ENCODE assay signal across 8 mouse cellular contexts in genomic region chrX:36456031-36456430, GRCm38 (mm10). TPM values are rescaled to one million over a fixed set of nuclear protein-coding genes. Genes with fewer than 3 reads are reported as not detected.
DNase-seq lines count a peak whose midpoint lies in the region; ATAC-seq lines count a peak whose summit lies in the region.
"Had no signal": no experiment of that assay in that cellular context is flagged by ENCODE, and none has a peak within 500 bp of the region (broad histone marks: within the 10 kb centered on the region; RNA-seq: fewer than 3 reads in every experiment).

No protein-coding gene starts in this region.

- 36% methylated on average over 1 of the region's 1 CpGs for whole genome bisulfite sequencing in hindbrain, embryonic 11.5 days
- 47% methylated on average over 1 of the region's 1 CpGs for WGBS in hindbrain, embryonic 16.5 days
- 11% methylated on average over 1 of the region's 1 CpGs for WGBS in limb, embryonic 11.5 days

- no peak overlapping the region for H3K4me2 ChIP-seq in hindbrain, embryonic 11.5 days (replicated peaks; ENCODE audit: low read depth, low read length)
- H3K4me2 ChIP-seq in hindbrain, embryonic 16.5 days (ENCODE audit: low read length), result no peak overlapping the region
- no peak overlapping the region for H3K4me2 ChIP-seq in limb, embryonic 11.5 days (ENCODE audit: low read depth, severe bottlenecking)
- H3K4me2 ChIP-seq: midbrain, embryonic 12.5 days had no signal

- H3K36me3 ChIP-seq in hindbrain, embryonic 11.5 days (ENCODE audit: control insufficient read depth, insufficient read depth, low read length), result no peaks in the 10 kb centered on the region
- H3K36me3 ChIP-seq in hindbrain, embryonic 16.5 days (ENCODE audit: control insufficient read depth, insufficient read depth, low read length), result no peaks in the 10 kb centered on the region
- H3K36me3 ChIP-seq in limb, embryonic 11.5 days (ENCODE audit: control insufficient read depth, insufficient read depth, low read length), result no peaks in the 10 kb centered on the region
- H3K36me3 ChIP-seq: midbrain, embryonic 12.5 days had no signal

- no peak overlapping the region for H3K4me3 ChIP-seq in hindbrain, embryonic 11.5 days (ENCODE audit: low read depth, low read length)
- no peak overlapping the region for H3K4me3 ChIP-seq in hindbrain, embryonic 16.5 days (ENCODE audit: low read length)
- H3K4me3 ChIP-seq in limb, embryonic 11.5 days (ENCODE audit: low read depth, low read length), result no peak overlapping the region
- H3K4me3 ChIP-seq: midbrain, embryonic 12.5 days had no signal

- H3K27me3 ChIP-seq in hindbrain, embryonic 11.5 days (ENCODE audit: control insufficient read depth, insufficient read depth, low read length), result no peaks in the 10 kb centered on the region
- H3K27me3 ChIP-seq in hindbrain, embryonic 16.5 days (replicated peaks; ENCODE audit: control insufficient read depth, insufficient read depth, low read length), result no peaks in the 10 kb centered on the region
- no peaks in the 10 kb centered on the region for H3K27me3 ChIP-seq in limb, embryonic 11.5 days (ENCODE audit: control insufficient read depth, insufficient read depth, low read length)
- H3K27me3 ChIP-seq: midbrain, embryonic 12.5 days had no signal

- no peak for ATAC-seq in hindbrain, embryonic 11.5 days (ENCODE audit: low FRiP score)
- ATAC-seq in hindbrain, embryonic 16.5 days, result no peak
- ATAC-seq in limb, embryonic 11.5 days (ENCODE audit: insufficient number of reproducible peaks, low FRiP score, low TSS enrichment, low read depth), result no peak

- H3K27ac ChIP-seq in hindbrain, embryonic 11.5 days (ENCODE audit: low read depth, low read length), result no peak overlapping the region
- no peak overlapping the region for H3K27ac ChIP-seq in hindbrain, embryonic 16.5 days (ENCODE audit: low read depth, low read length)
- H3K27ac ChIP-seq in limb, embryonic 11.5 days (replicated peaks; ENCODE audit: low read depth, low read length), result no peak overlapping the region
- H3K27ac ChIP-seq: midbrain, embryonic 12.5 days had no signal

- no peak overlapping the region for H3K9ac ChIP-seq in hindbrain, embryonic 11.5 days (ENCODE audit: low read depth, low read length)
- H3K9ac ChIP-seq in hindbrain, embryonic 16.5 days (ENCODE audit: low read depth, low read length), result no peak overlapping the region
- no peak overlapping the region for H3K9ac ChIP-seq in limb, embryonic 11.5 days (ENCODE audit: low read length)
- H3K9ac ChIP-seq: midbrain, embryonic 12.5 days had no signal

- peak; percentile 58 for DNase-seq in hindbrain, embryonic 11.5 days (ENCODE audit: low spot score)
- DNase-seq in urinary bladder, postnatal 14 days (ENCODE audit: low spot score), result peak; percentile 34
- DNase-seq in urinary bladder, adult 2 months (ENCODE audit: low spot score), result no peak
- DNase-seq in brain, adult 2 months (ENCODE audit: low read depth, low spot score), result peak; percentile 25
- peak; percentile 51 for DNase-seq in limb, embryonic 11.5 days (ENCODE audit: low spot score)
- peak; percentile 67 for DNase-seq in thymus, postnatal 4 days

- no peaks in the 10 kb centered on the region for H3K4me1 ChIP-seq in hindbrain, embryonic 11.5 days (replicated peaks; ENCODE audit: control insufficient read depth, insufficient read depth, low read length)
- no peaks in the 10 kb centered on the region for H3K4me1 ChIP-seq in hindbrain, embryonic 16.5 days (ENCODE audit: control insufficient read depth, insufficient read depth, low read depth, low read length)
- H3K4me1 ChIP-seq in limb, embryonic 11.5 days (ENCODE audit: control insufficient read depth, insufficient read depth, low read length), result no peaks in the 10 kb centered on the region
- H3K4me1 ChIP-seq: midbrain, embryonic 12.5 days had no signal

- no peaks in the 10 kb centered on the region for H3K9me3 ChIP-seq in hindbrain, embryonic 11.5 days (ENCODE audit: control insufficient read depth, low read length)
- no peaks in the 10 kb centered on the region for H3K9me3 ChIP-seq in hindbrain, embryonic 16.5 days (ENCODE audit: control insufficient read depth, low read length)
- no peaks in the 10 kb centered on the region for H3K9me3 ChIP-seq in limb, embryonic 11.5 days (ENCODE audit: control insufficient read depth, low read length)
- H3K9me3 ChIP-seq: midbrain, embryonic 12.5 days had no signal

RNA-seq across cellular contexts. Expression of gene Gm14569, which starts 35.6 kb away (rescaled TPM):
- polyA plus RNA-seq in hindbrain, embryonic 11.5 days (2014; fragmentation: Nextera tagmentation; extraction: Ambion mirVana), result not detected in 2 replicates
- 0.03 and 0.26 TPM in 2 replicates for polyA plus RNA-seq in hindbrain, embryonic 16.5 days (2015; fragmentation: Nextera tagmentation; extraction: Ambion mirVana)
- 0.01 TPM in 1 of 2 replicates, not detected in the other for polyA plus RNA-seq in urinary bladder, adult 2 months (2012; rRNA removed)
- polyA plus RNA-seq in limb, embryonic 11.5 days (2014; fragmentation: Nextera tagmentation; extraction: Ambion mirVana), result not detected in 2 replicates
- polyA plus RNA-seq: midbrain, embryonic 12.5 days had no signal

RNA-seq across cellular contexts. Expression of gene Gm6268, which starts 55.0 kb away (rescaled TPM):
- polyA plus RNA-seq in hindbrain, embryonic 11.5 days (2014; fragmentation: Nextera tagmentation; extraction: Ambion mirVana), result not detected in 2 replicates
- not detected in 2 replicates for polyA plus RNA-seq in hindbrain, embryonic 16.5 days (2015; fragmentation: Nextera tagmentation; extraction: Ambion mirVana)
- not detected in 2 replicates for polyA plus RNA-seq in urinary bladder, adult 2 months (2012; rRNA removed)
- not detected in 2 replicates for polyA plus RNA-seq in limb, embryonic 11.5 days (2014; fragmentation: Nextera tagmentation; extraction: Ambion mirVana)
- polyA plus RNA-seq: midbrain, embryonic 12.5 days had no signal
